Mouse (Mus musculus): ENCODE measurements around the gene Inpp5f. TPM values are rescaled to one million over a fixed set of nuclear protein-coding genes. Genes with fewer than 3 reads are reported as not detected.

Gene Inpp5f
- polyA plus RNA-seq, 1 experiment from 2014 or later, result 63.6 TPM

DNA sequence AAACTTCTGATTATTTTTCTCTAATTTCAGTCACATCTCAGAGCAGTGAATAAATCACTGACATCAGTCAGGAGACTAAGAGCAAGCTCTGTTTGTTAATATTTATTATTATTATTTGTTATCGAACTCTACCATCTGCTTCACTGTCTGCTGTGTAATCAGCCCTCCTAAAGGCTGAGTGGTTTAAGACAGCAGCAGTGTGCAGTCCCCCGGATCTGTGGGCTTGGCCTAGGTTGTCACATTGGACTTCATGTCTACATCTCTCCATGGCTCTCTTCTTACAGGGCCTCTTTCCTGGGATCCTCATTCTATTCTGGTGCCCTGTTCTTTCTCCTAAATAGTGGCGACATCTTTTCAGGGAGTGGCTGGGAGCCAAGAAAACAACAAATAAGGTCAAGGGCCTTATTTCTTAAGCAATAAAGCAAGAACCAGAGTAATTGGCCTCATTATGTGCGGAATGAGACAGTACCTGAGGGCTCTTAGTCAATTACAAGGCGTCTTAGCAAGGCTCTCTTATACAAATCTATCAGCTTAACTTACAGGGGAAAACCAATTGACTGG, 28.9 kb downstream of the Inpp5f start:
- H3K27ac ChIP-seq, result no peak overlapping the region
- H3K36me3 ChIP-seq, result no peaks in the 10 kb centered on the region; the same call in 1 of the 2 replicates
- DNase-seq (ENCODE audit: low spot score), result no peak
- 87% methylated on average over 5 of the region's 5 CpGs for WGBS
- H3K4me3 ChIP-seq, result no peak overlapping the region
- H3K9me3 ChIP-seq, result no peaks in the 10 kb centered on the region
- no peaks in the 10 kb centered on the region for H3K4me1 ChIP-seq (replicated peaks)
- H3K27me3 ChIP-seq (ENCODE audit: insufficient read depth, poor library complexity, severe bottlenecking), result no peaks in the 10 kb centered on the region

DNA sequence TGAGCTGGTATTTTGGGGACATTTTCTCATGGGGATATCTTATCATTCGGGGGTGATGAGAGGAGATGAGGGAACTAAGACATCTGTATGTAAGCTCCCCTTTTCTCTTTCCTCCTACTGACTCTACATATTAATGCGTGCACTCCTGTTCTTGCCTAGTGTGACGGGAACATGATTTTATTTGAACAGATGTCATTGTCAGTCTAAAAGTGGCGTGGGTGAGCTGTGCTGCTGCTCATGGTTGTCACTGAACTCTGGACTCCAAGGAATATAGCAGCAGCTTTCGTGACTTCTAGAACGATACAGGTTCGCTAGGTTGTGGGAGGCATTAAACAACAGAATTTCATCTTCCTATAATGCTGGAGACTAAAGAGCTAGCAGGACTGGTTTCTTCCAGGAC, 30.4 kb downstream of the Inpp5f start:
- WGBS, result 93% methylated on average over 7 of the region's 7 CpGs
- Histone ChIP-seq H3K4me1 (replicated peaks) (no peaks in the 10 kb centered on the region), H3K9me3 (no peaks in the 10 kb centered on the region), H3K27me3 (ENCODE audit: insufficient read depth, poor library complexity, severe bottlenecking) (no peaks in the 10 kb centered on the region), H3K4me3 (no peak overlapping the region), H3K27ac (no peak overlapping the region), H3K36me3 (no peaks in the 10 kb centered on the region; the same call in 1 of the 2 replicates)
- no peak for DNase-seq (ENCODE audit: low spot score)

DNA sequence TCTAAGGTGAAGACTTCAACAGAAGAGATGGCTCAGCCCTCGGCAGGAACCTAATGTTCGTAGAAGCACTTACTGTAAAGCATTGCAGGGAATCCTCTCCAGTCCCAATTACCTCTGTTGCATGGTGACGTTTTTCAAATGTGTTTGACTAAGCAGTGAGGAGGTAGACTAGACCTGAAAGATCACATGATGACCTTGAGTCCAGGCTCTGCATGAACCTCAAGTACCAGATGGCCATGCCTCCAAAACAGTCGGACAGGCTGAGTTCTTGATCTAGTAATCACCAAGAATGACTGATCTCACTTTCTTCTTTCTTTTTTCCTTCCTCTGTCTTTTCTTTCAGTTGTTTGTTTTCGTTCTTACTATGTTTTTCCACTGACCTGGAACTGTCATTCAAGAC, 31.3 kb downstream of the Inpp5f start:
- Histone ChIP-seq H3K36me3 (no peaks in the 10 kb centered on the region), H3K4me3 (no peak overlapping the region), H3K27me3 (ENCODE audit: insufficient read depth, poor library complexity, severe bottlenecking) (no peaks in the 10 kb centered on the region), H3K9me3 (no peaks in the 10 kb centered on the region), H3K4me1 (replicated peaks) (no peaks in the 10 kb centered on the region), H3K27ac (no peak overlapping the region)
- DNase-seq (ENCODE audit: low spot score), result no peak
- 64% methylated on average over 5 of the region's 5 CpGs for WGBS

DNA sequence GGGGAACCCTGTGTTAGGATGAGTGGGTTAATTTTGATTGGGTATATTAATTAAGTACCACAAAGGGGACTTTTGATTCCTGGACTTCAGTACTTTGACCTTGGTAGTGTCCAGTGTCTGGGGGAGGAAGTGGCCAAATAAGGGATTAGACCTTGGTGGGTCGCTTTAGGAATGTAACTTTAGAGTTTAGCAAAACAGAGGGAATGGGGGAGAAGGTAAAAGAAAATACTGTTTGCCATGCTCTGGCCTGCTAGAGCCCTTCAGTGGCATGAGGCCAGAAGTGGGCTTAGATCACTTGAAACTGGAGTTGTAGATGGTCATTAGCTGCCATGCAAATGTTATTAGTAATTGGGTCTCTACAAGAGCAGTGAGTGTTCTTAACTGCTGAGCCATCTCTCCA, 45.8 kb downstream of the Inpp5f start:
- Histone ChIP-seq H3K27ac (no peak overlapping the region), H3K36me3 (peaks cover 7% of the 10 kb centered on the region; the same call in 1 of the 2 replicates), H3K4me1 (replicated peaks) (peaks cover 3% of the 10 kb centered on the region; the same call in 1 of the 2 replicates), H3K27me3 (ENCODE audit: insufficient read depth, poor library complexity, severe bottlenecking) (no peaks in the 10 kb centered on the region), H3K4me3 (no peak overlapping the region), H3K9me3 (no peaks in the 10 kb centered on the region)
- WGBS, result 75% methylated on average over 1 of the region's 1 CpGs
- no peak for DNase-seq (ENCODE audit: low spot score)

DNA sequence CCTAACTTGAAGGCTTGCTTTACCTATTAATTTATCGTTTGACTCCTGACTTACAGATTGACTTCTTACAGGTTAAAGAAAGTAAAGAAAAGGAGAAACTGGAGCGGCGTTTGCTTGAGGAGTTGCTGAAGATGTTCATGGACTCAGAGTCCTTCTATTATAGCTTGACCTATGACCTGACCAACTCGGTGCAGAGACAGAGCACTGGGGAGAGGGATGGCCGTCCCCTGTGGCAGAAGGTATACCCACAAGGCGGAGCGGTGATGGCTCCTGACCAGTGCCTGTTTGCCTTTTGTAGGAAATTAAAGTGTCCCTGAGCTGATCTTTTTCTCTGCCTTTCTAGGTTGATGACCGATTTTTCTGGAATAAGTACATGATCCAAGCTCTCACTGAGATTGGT, 52.8 kb downstream of the Inpp5f start:
- H3K27me3 ChIP-seq (ENCODE audit: insufficient read depth, poor library complexity, severe bottlenecking), result no peaks in the 10 kb centered on the region

DNA sequence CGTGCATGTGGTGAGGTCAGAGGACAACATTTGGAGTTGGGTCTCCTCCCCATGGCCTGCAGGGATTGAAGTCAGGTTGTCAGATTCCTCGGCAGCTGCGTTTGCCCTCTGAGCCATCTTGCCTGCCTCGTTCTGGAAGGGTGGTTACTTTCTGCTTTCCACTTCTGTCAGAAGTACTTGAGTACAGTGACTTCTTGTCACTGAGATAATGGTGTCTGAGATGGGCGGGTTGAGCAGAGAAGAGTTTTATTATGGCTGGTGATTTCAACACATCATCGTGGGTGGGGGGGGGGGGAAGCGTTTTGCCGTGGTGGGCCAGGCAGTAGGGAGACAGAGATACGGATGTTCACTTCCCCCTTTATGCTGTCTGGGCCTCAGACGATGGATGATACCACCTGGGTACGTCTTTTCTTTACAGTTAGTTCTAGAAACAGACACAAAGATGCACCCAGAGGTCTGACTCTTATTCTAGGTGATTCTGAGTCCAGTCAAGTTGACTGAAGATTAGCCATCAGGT, 53.8 kb downstream of the Inpp5f start:
- no peak for DNase-seq (ENCODE audit: low spot score)
- no peak overlapping the region for H3K27ac ChIP-seq
- 92% methylated on average over 11 of the region's 11 CpGs for WGBS
- peaks cover 38% of the 10 kb centered on the region for H3K36me3 ChIP-seq
- H3K9me3 ChIP-seq, result no peaks in the 10 kb centered on the region
- no peaks in the 10 kb centered on the region for H3K4me1 ChIP-seq (replicated peaks)
- H3K4me3 ChIP-seq, result no peak overlapping the region
- H3K27me3 ChIP-seq (ENCODE audit: insufficient read depth, poor library complexity, severe bottlenecking), result no peaks in the 10 kb centered on the region

More for the DNA sequence above, 52.8 kb downstream of the Inpp5f start:
- Histone ChIP-seq H3K9me3 (no peaks in the 10 kb centered on the region), H3K4me3 (no peak overlapping the region), H3K4me1 (replicated peaks) (no peaks in the 10 kb centered on the region), H3K36me3 (peaks cover 39% of the 10 kb centered on the region), H3K27ac (no peak overlapping the region)
- 84% methylated on average over 8 of the region's 8 CpGs for WGBS
- no peak for DNase-seq (ENCODE audit: low spot score)

DNA sequence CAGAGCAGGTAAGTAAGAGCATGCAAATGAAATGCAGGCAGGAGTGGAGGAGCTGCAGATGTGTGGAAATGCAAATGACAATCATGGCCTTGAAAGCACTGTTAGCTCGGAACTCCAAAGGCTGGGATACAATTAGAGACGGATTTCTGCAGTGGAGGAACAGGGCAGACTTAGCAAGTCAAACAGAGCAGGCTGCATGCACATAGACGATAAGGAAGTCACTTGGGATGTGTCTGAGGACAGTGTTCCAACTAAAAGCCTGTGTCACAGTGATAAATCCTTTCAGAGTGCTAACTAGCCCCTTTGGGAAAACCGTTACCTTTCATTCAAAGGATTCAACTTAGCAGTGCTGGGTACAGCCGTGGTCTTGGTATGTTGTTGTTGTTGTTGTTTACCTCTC, 56.7 kb downstream of the Inpp5f start:
- Histone ChIP-seq H3K9me3 (no peaks in the 10 kb centered on the region), H3K4me1 (replicated peaks) (peaks cover 19% of the 10 kb centered on the region), H3K27me3 (ENCODE audit: insufficient read depth, poor library complexity, severe bottlenecking) (no peaks in the 10 kb centered on the region), H3K4me3 (no peak overlapping the region), H3K27ac (no peak overlapping the region), H3K36me3 (peaks cover 36% of the 10 kb centered on the region)
- DNase-seq (ENCODE audit: low spot score), result no peak
- 62% methylated on average over 5 of the region's 5 CpGs for WGBS

DNA sequence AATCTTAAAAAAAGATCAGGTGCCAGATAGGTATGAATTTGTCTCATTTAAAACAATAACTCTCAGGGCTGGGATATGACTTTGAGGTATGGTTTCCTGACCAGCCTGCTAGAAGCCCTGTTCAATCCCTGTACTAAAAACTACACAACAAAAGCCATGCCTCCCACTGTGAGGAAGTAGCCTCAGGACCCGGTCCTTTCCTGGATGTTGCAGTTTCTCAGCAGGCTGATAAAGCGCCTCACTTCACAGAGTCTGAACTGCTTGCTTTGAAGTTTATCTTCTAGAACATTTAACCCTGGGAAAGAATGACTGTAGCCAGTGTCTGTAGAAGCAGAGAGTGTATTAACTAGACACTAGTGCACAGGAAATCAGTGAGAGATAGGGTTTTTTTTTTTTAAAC, 57.7 kb downstream of the Inpp5f start:
- no peaks in the 10 kb centered on the region for H3K27me3 ChIP-seq (ENCODE audit: insufficient read depth, poor library complexity, severe bottlenecking)
- H3K4me3 ChIP-seq, result no peak overlapping the region
- peaks cover 35% of the 10 kb centered on the region for H3K36me3 ChIP-seq
- WGBS, result 41% methylated on average over 2 of the region's 2 CpGs
- H3K9me3 ChIP-seq, result no peaks in the 10 kb centered on the region
- no peak overlapping the region for H3K27ac ChIP-seq
- peaks cover 27% of the 10 kb centered on the region for H3K4me1 ChIP-seq (replicated peaks)
- no peak for DNase-seq (ENCODE audit: low spot score)

DNA sequence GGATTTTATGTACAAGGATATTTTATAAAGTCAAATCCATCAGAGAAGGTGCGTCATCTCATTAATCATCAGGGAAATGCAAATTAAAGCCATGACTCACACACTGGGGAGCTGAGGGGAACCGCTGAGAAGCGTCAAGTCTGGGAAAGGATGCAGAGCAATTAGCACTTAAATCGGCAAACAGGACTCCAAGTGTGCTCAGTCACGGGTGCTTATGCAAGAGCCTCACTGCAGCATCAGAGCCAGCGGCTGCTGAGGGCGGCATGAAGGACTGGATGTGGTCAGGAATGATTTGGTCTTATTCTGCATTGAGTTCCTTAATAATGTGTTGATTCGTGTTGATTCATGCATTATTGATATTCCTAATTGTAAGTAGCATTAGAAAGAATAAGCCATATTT, 60.8 kb downstream of the Inpp5f start:
- peak; percentile 11 for DNase-seq (ENCODE audit: low spot score)
- no peaks in the 10 kb centered on the region for H3K27me3 ChIP-seq (ENCODE audit: insufficient read depth, poor library complexity, severe bottlenecking)
- peak overlapping the region; percentile 32 for H3K4me3 ChIP-seq
- peak overlapping the region; percentile 81 for H3K27ac ChIP-seq
- H3K36me3 ChIP-seq, result peaks cover 14% of the 10 kb centered on the region
- WGBS, result 10% methylated on average over 8 of the region's 8 CpGs
- peaks cover 27% of the 10 kb centered on the region for H3K4me1 ChIP-seq (replicated peaks)
- no peaks in the 10 kb centered on the region for H3K9me3 ChIP-seq

DNA sequence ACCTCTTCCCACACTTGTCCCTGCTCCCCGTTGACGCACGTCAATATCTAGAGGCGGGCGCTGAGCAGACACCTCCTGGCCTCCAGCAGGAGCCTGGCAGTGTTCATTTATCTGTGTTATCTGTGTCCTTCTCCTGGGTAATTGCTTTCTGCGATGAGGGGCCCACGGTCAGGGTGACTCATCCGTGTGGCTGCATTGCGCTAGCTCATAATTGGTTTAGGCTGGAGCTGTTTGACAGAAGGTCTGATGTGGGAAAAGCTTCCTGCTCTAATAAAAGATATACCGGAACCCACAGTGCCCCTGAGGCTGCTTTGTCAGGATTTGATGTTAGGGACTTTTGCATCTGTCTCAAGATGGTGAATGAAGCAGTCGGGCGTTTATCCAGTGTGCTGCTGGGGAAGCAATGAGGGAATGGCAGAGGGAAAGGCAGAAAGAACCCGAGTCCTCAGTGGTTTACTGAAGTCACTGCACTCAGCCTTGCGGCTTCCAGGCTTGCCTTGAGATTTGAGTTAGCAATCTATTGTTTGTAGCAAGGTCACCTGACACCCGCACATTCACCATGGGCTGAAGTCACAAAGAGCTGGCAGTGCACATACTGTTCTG, 61.4 kb downstream of the Inpp5f start:
- DNase-seq (ENCODE audit: low spot score), result peak; percentile 50
- WGBS, result 7% methylated on average over 15 of the region's 15 CpGs
- no peaks in the 10 kb centered on the region for H3K9me3 ChIP-seq
- H3K4me1 ChIP-seq (replicated peaks), result peaks cover 27% of the 10 kb centered on the region
- H3K4me3 ChIP-seq, result peak overlapping the region; percentile 32
- H3K36me3 ChIP-seq, result peaks cover 17% of the 10 kb centered on the region
- peak overlapping the region; percentile 81 for H3K27ac ChIP-seq
- H3K27me3 ChIP-seq (ENCODE audit: insufficient read depth, poor library complexity, severe bottlenecking), result no peaks in the 10 kb centered on the region

DNA sequence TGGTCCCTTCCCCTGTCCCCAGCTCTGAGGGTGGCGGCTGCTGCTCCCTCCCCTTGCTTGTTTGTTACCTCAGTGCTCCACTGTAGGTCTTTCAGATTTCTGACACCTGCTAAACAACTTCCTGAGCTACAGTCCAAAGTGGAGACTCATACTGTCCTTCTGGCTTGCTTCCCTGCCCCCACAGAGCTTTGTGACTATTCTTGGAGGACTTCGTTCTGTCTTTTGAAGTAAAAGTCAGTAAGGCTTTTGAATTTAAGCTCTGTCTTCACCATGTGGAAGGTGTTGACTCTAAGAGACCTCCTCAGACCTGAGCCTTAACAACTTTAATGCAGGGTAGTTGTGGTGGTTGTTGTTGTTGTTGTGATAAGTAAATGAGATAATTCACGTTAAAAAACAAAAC, 67.4 kb downstream of the Inpp5f start:
- H3K36me3 ChIP-seq, result peaks cover 17% of the 10 kb centered on the region
- 72% methylated on average over 3 of the region's 3 CpGs for WGBS

DNA sequence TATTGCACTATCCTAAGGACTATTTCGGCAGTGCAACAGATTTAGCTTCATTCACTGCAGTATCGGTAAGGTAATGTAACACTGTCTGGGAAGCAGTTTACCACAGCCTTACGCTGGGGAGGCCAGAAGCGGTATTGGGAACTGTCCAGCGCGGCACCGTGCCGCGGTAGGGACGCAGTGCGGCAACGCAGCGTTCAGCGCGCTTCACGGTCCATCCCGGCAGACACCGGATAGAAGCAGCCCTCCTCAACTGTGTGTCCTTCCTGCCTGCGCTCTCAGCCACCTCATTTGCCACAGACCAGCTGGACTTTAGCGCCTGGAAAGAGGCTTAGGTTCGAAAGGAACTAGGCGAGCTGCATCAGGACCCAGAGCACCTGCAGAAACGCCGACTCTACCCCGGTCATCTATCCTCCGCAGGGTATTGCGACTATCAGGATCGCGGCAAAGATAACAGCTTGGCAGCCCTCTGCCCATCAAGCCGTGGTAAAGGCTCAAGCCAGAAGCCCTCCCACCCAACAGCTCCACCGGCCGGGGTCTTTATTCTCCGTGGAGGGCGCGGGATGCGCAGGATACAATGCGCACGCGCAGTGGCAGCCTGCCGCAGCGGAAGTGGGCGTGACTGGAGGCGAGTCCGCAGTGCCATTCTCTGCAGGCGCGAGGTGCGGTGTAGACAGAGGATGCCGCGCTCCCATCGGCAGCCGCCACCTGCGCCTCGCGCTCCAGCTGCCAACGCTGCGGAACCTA, 76.9 kb downstream of the Inpp5f start:
- Histone ChIP-seq H3K9me3 (peaks cover 24% of the 10 kb centered on the region), H3K27ac (peak overlapping the region; percentile 87), H3K4me1 (replicated peaks) (peaks cover 14% of the 10 kb centered on the region), H3K36me3 (peaks cover 65% of the 10 kb centered on the region), H3K4me3 (peak overlapping the region; percentile 57), H3K27me3 (ENCODE audit: insufficient read depth, poor library complexity, severe bottlenecking) (no peaks in the 10 kb centered on the region)
- peak; percentile 85 for DNase-seq (ENCODE audit: low spot score)
- WGBS, result 54% methylated on average over 56 of the region's 56 CpGs

More for the DNA sequence above, 67.4 kb downstream of the Inpp5f start:
- H3K27ac ChIP-seq, result no peak overlapping the region
- no peak for DNase-seq (ENCODE audit: low spot score)
- H3K9me3 ChIP-seq, result no peaks in the 10 kb centered on the region
- H3K27me3 ChIP-seq (ENCODE audit: insufficient read depth, poor library complexity, severe bottlenecking), result no peaks in the 10 kb centered on the region
- H3K4me1 ChIP-seq (replicated peaks), result 0 out of 2 replicates have a peak, but pooled peaks cover under 1% of the 10 kb centered on the region
- no peak overlapping the region for H3K4me3 ChIP-seq

DNA sequence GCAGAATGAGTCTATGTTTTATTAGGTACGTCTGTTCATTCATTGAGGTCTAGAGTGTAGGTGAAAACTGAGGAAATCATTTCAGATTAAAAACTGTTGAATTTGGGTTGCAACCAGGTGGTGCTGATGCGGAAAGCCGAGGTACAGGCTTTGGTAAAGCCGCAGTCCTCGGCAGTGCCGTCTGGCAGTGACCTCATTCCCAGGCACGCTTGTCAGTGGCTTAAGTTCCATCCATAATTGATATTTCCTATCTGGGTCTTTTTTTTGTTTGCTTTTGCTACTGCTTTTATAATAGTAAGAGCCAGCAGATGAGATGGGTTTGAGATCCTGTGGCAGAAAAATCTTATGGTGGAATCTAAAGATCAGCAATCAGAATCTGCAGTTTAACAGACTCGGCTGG, 78.2 kb downstream of the Inpp5f start:
- H3K36me3 ChIP-seq, result peaks cover 67% of the 10 kb centered on the region
- 0 out of 2 replicates have a peak overlapping the region, but pooled peaks have one; percentile 64 for H3K27ac ChIP-seq
- H3K4me1 ChIP-seq (replicated peaks), result peaks cover 14% of the 10 kb centered on the region
- peak overlapping the region; percentile 57 for H3K4me3 ChIP-seq
- H3K9me3 ChIP-seq, result peaks cover 24% of the 10 kb centered on the region
- no peak for DNase-seq (ENCODE audit: low spot score)
- no peaks in the 10 kb centered on the region for H3K27me3 ChIP-seq (ENCODE audit: insufficient read depth, poor library complexity, severe bottlenecking)
- 73% methylated on average over 8 of the region's 8 CpGs for WGBS
